Mouse (Mus musculus) embryonic fibroblast, embryonic 13.5 days (primary cell): Measurements from ENCODE around the gene Spsb2.

Experiments used
- CTCF ChIP-seq: IDR thresholded peaks from 2 replicates; pipeline ENCODE4 v1.5.1; 2011; ENCODE audit warnings: mild to moderate bottlenecking, control low read depth, low read length, moderate library complexity, borderline replicate concordance; ENCODE audit not compliant: insufficient read depth
- POLR2A ChIP-seq: IDR thresholded peaks from 2 replicates; pipeline ENCODE4 v1.6.1; 2011; ENCODE audit warnings: low read depth, mild to moderate bottlenecking, control low read depth, low read length, moderate library complexity

DNA sequence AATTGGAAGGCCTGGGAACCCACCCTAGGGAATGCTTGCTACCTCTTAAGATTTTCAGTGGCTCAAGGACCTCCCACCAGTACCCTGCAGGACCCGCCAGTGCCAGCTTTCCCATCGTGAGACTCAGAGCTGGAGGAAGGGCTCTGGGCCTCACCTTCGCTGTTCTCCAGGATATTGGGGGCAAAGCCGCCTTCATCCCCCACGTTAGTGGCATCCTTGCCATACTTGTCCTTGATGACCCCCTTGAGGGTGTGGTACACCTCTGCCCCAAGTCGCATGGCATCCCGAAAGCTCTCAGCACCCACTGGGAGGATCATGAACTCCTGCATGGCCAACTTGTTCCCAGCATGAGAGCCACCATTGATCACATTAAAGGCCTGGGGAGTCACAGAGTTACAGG, 42.5 kb upstream of the Spsb2 start:
- TF ChIP-seq POLR2A (no peak), CTCF (no peak)
